Mouse (Mus musculus) hindbrain, postnatal 0 days (tissue): ENCODE measurements around the gene Zdhhc3. TPM values are rescaled to one million over a fixed set of nuclear protein-coding genes. Genes with fewer than 3 reads are reported as not detected.

ENCODE experiments used
- ATAC-seq: fragments of 200-750 bp; cut with Nextera tagmentation; 2 replicates; pipeline ENCODE4 v1.8.0; 2017; ENCODE audit warnings: mild to moderate bottlenecking, moderate TSS enrichment, moderate library complexity
- DNase-seq: peaks from one replicate; pipeline ENCODE4 v3.0.0-alpha.2; 2015; ENCODE audit warnings: low spot score
- H3K27ac ChIP-seq: fragments of 300-500 bp; sonication (generic); 2 replicates; pipeline ENCODE4 v1.5.1; 2014; ENCODE audit warnings: mild to moderate bottlenecking
- H3K27me3 ChIP-seq: fragments of 300-500 bp; sonication (generic); 2 replicates; pipeline ENCODE4 v1.6.1; 2014; ENCODE audit warnings: low read length, mixed read lengths; ENCODE audit not compliant: insufficient read depth
- H3K36me3 ChIP-seq: fragments of 300-500 bp; sonication (generic); 2 replicates; pipeline ENCODE4 v1.6.1; 2014; ENCODE audit warnings: low read length, mixed read lengths; ENCODE audit not compliant: insufficient read depth
- H3K4me1 ChIP-seq: fragments of 300-500 bp; sonication (generic); 2 replicates; pipeline ENCODE4 v1.6.1; 2014; ENCODE audit warnings: antibody characterized with exemption, low read length, mixed read lengths; ENCODE audit not compliant: insufficient read depth
- H3K4me2 ChIP-seq: fragments of 300-500 bp; sonication (generic); 2 replicates; pipeline ENCODE4 v1.6.1; 2014; ENCODE audit warnings: low read depth, mild to moderate bottlenecking, low read length, moderate library complexity, mixed read lengths
- H3K4me3 ChIP-seq: fragments of 300-500 bp; sonication (generic); 2 replicates; pipeline ENCODE4 v1.5.1; 2014; ENCODE audit warnings: low read length
- H3K9ac ChIP-seq: fragments of 300-500 bp; sonication (generic); replicated peaks from 2 replicates; pipeline ENCODE4 v1.6.1; 2014; ENCODE audit warnings: mild to moderate bottlenecking, low read length, moderate library complexity, mixed read lengths
- H3K9me3 ChIP-seq: fragments of 300-500 bp; sonication (generic); 2 replicates; pipeline ENCODE4 v1.6.1; 2016; ENCODE audit warnings: low read length, mixed read lengths
- CTCF ChIP-seq: IDR thresholded peaks from 2 replicates; pipeline ENCODE4 v1.5.1; 2016; ENCODE audit warnings: antibody characterized with exemption, control low read depth, low read depth
- WGBS: fragments of 180-500 bp; shearing (Covaris S2); extraction: QIAGEN DNeasy Blood & Tissue Kit; methylation state at CpG from one replicate; pipeline ENCODE4 v1.1.7; 2014; 5-methylcytosine and 5-hydroxymethylcytosine counted together
- polyA plus RNA-seq: library from polyadenylated mRNA; unstranded; fragments of >200 nt; fragmentation: Nextera tagmentation; extraction: Ambion mirVana; gene quantifications from 2 replicates; pipeline ENCODE4 v1.2.1, GENCODE M21; 2015
- total RNA-seq: library from RNA; depleted of rRNA; stranded (reverse); fragments of >200 nt; gene quantifications from 2 replicates; pipeline ENCODE4 v1.2.3, GENCODE M21; 2014

Zdhhc3 gene
- total and polyA plus RNA-seq, 2 experiments from 2014 or later: 82.9 to 83.4 TPM

DNA sequence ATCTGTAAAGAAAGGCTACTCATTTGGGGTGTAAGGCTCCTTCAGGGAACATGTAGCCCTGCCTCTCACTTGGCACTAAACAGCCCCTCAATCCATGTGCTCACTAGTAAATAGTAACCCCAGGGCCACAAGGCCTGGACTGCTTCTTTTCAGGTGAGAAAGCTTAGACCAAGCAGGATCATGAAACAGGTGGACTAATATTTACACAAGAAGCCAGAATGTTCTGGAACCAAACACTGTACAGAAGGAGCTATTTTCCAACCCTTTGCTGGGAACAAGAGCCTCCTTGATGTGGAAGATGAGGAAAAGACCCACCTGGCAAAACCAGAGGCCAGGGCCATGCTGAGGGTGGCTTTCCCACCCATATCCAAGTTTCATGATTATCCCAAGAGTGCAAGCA, 9.6 kb downstream of the Zdhhc3 start:
- Histone ChIP-seq H3K4me2 (no peak overlapping the region), H3K36me3 (peaks cover 16% of the 10 kb centered on the region), H3K9me3 (no peaks in the 10 kb centered on the region), H3K27ac (no peak overlapping the region), H3K27me3 (no peaks in the 10 kb centered on the region), H3K4me1 (no peaks in the 10 kb centered on the region; the same call in 1 of the 2 replicates), H3K9ac (no peak overlapping the region), H3K4me3 (no peak overlapping the region)
- DNase-seq (no peak), ATAC-seq (no peak)
- no peak for TF ChIP-seq CTCF

- no peak overlapping the region for H3K4me3 ChIP-seq
- DNase-seq: no peak
- peaks cover 30% of the 10 kb centered on the region for H3K36me3 ChIP-seq
- H3K9ac ChIP-seq: no peak overlapping the region
- no peak overlapping the region for H3K4me2 ChIP-seq
- no peaks in the 10 kb centered on the region for H3K9me3 ChIP-seq
- H3K27ac ChIP-seq: no peak overlapping the region
- H3K4me1 ChIP-seq: no peaks in the 10 kb centered on the region
- TF ChIP-seq CTCF: no peak
- H3K27me3 ChIP-seq: no peaks in the 10 kb centered on the region
- ATAC-seq: no peak
- WGBS: 98% methylated on average over 16 of the region's 16 CpGs
Observed at GRCm38 (mm10) chr9:123099631-123100455, 13.2 kb downstream of the Zdhhc3 start.

GRCm38 (mm10) chr9:123090844-123091243, 22.2 kb downstream of the Zdhhc3 start:
- Histone ChIP-seq H3K4me3 (no peak overlapping the region), H3K27ac (no peak overlapping the region), H3K4me2 (no peak overlapping the region), H3K27me3 (no peaks in the 10 kb centered on the region), H3K9ac (no peak overlapping the region), H3K9me3 (no peaks in the 10 kb centered on the region), H3K4me1 (no peaks in the 10 kb centered on the region), H3K36me3 (peaks cover 35% of the 10 kb centered on the region)
- no peak for ATAC-seq
- no peak for TF ChIP-seq CTCF
- WGBS: 86% methylated on average over 4 of the region's 4 CpGs
- no peak for DNase-seq

- Histone ChIP-seq H3K27ac (no peak overlapping the region), H3K9me3 (no peaks in the 10 kb centered on the region), H3K4me3 (no peak overlapping the region), H3K36me3 (peaks cover 42% of the 10 kb centered on the region), H3K4me2 (no peak overlapping the region), H3K9ac (no peak overlapping the region), H3K27me3 (no peaks in the 10 kb centered on the region), H3K4me1 (no peaks in the 10 kb centered on the region)
- WGBS: 86% methylated on average over 3 of the region's 3 CpGs
- ATAC-seq (no peak), DNase-seq (no peak)
- TF ChIP-seq CTCF: no peak
Observed at GRCm38 (mm10) chr9:123087558-123087957, 25.4 kb downstream of the Zdhhc3 start.

DNA sequence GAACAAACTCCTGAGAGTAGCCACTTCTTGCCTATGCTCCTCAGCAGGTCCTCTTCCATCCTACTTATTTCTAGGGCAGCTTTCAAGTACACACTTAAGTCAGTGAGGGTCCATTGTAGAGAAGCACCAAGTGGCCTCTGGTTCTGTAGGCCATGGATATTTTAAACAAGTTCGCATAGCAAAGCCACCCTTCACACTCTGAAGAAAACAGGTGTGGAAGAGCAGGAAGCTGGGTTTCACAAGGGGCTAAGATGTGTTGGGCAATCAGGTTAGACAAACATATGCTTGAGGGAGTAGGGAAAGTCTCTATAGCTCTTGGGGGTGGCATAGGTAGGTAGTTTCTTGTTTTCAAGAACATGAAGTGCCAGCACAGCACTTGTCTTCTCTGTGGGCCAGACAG, 27.6 kb downstream of the Zdhhc3 start:
- 81% methylated on average over 1 of the region's 1 CpGs for WGBS
- H3K27ac ChIP-seq: no peak overlapping the region

DNA sequence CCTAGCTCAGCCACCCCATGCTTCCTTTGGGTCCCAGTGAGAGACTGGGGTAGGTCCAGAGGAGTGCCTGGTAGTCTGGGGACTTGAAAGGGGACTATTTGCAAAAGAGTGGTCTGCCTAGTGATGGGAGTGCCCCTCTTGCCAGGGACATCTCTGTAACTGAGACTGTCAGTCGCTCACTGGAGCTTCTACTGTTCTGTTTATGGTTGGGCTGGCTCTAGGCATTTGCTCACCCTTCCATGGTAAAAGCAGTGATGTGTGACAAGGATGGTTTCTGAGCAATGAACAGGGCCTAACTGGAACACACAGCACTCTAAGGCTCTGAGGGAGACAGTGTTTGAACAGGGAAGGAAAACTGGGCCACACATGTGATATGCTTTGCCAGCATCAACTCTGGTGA, 32.2 kb downstream of the Zdhhc3 start:
- peaks cover 49% of the 10 kb centered on the region for H3K36me3 ChIP-seq
- no peak for DNase-seq
- 62% methylated on average over 1 of the region's 1 CpGs for WGBS

More for the DNA sequence above, 27.6 kb downstream of the Zdhhc3 start:
- Histone ChIP-seq H3K9me3 (no peaks in the 10 kb centered on the region), H3K9ac (no peak overlapping the region), H3K4me3 (no peak overlapping the region), H3K36me3 (peaks cover 50% of the 10 kb centered on the region), H3K27me3 (no peaks in the 10 kb centered on the region), H3K4me2 (no peak overlapping the region), H3K4me1 (no peaks in the 10 kb centered on the region)
- ATAC-seq (no peak), DNase-seq (no peak)
- no peak for TF ChIP-seq CTCF

GRCm38 (mm10) chr9:123080355-123080754, 32.6 kb downstream of the Zdhhc3 start:
- H3K9me3 ChIP-seq: no peaks in the 10 kb centered on the region

More for the DNA sequence above, 32.2 kb downstream of the Zdhhc3 start:
- Histone ChIP-seq H3K9ac (no peak overlapping the region), H3K4me1 (no peaks in the 10 kb centered on the region), H3K27ac (no peak overlapping the region), H3K4me2 (no peak overlapping the region), H3K4me3 (no peak overlapping the region), H3K27me3 (no peaks in the 10 kb centered on the region), H3K9me3 (no peaks in the 10 kb centered on the region)
- ATAC-seq: no peak
- no peak for TF ChIP-seq CTCF

More at GRCm38 (mm10) chr9:123080355-123080754, 32.6 kb downstream of the Zdhhc3 start:
- no peak for DNase-seq
- H3K27ac ChIP-seq: no peak overlapping the region
- WGBS: 87% methylated on average over 7 of the region's 7 CpGs
- H3K4me3 ChIP-seq: no peak overlapping the region
- no peaks in the 10 kb centered on the region for H3K27me3 ChIP-seq
- no peak overlapping the region for H3K4me2 ChIP-seq
- no peaks in the 10 kb centered on the region for H3K4me1 ChIP-seq
- H3K36me3 ChIP-seq: peaks cover 44% of the 10 kb centered on the region
- TF ChIP-seq CTCF: no peak
- ATAC-seq: no peak
- H3K9ac ChIP-seq: no peak overlapping the region
